Mouse (Mus musculus) myocyte (in vitro differentiated cells): ENCODE measurements around the gene Hist1h1a.

Experiments
- CEBPB ChIP-seq: IDR thresholded peaks from 2 replicates; pipeline ENCODE4 v1.6.1; 2011; ENCODE audit warnings: mild to moderate bottlenecking, moderate library complexity; ENCODE audit not compliant: poor library complexity, insufficient read depth, severe bottlenecking
- E2F4 ChIP-seq: IDR thresholded peaks from one replicate; pipeline ENCODE4 v1.6.1; 2011; ENCODE audit warnings: mild to moderate bottlenecking, control low read depth, moderate library complexity; ENCODE audit not compliant: insufficient read depth
- MAX ChIP-seq: IDR thresholded peaks from one replicate; pipeline ENCODE4 v1.6.1; 2011; ENCODE audit warnings: low read depth, mild to moderate bottlenecking, control low read depth
- MYOD1 ChIP-seq, 3 experiments: IDR thresholded peaks; one replicate each; pipeline ENCODE4 v1.6.1; 2011; ENCODE audit warnings: control low read depth in 2 of 3, low read depth in 2 of 3, mild to moderate bottlenecking in 2 of 3, moderate library complexity in 1 of 3; ENCODE audit not compliant: insufficient read length in 2 of 3, control insufficient read depth in 1 of 3
- MYOG ChIP-seq, 3 experiments: IDR thresholded peaks; one replicate each; pipeline ENCODE4 v1.6.1; 2011; ENCODE audit warnings: control low read depth in 2 of 3, low read depth in 2 of 3, mild to moderate bottlenecking in 2 of 3; ENCODE audit not compliant: insufficient read length in 2 of 3, control insufficient read depth in 1 of 3, insufficient read depth in 1 of 3
- POLR2A ChIP-seq: IDR thresholded peaks from one replicate; pipeline ENCODE4 v1.6.1; 2011; ENCODE audit warnings: low read depth, mild to moderate bottlenecking, control low read depth, moderate library complexity; ENCODE audit not compliant: insufficient read length
- POLR2AphosphoS2 ChIP-seq: IDR thresholded peaks from one replicate; pipeline ENCODE4 v1.6.1; 2011; ENCODE audit warnings: low read depth, control low read depth; ENCODE audit not compliant: insufficient read length
- TCF12 ChIP-seq: IDR thresholded peaks from one replicate; pipeline ENCODE4 v1.6.1; 2011; ENCODE audit warnings: mild to moderate bottlenecking, control low read depth; ENCODE audit not compliant: poor library complexity, insufficient read depth, severe bottlenecking
- USF1 ChIP-seq: IDR thresholded peaks from one replicate; pipeline ENCODE4 v1.6.1; 2011; ENCODE audit warnings: low read depth, mild to moderate bottlenecking, control low read depth, moderate library complexity

DNA sequence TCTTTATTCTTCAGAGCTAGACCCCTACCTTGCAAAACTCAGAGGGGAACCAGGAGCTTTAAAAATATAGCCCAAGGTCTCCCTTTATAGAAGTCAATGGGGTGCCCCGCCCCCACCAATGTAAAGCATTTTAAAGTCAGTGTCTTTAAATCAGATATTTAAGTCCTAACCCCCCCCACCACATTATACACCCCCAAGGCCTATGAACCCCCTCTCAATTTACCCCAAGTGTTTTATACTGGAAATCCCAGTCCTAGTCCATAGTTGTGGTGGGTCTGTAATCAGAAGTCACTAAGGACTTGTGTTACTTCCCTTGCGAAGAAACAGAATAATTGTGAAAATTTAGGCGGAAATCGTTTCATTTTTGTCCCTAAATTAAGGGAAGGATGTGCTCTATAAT, 25.4 kb upstream of the Hist1h1a start:
- TF ChIP-seq MAX (no peak), POLR2A (no peak), USF1 (no peak), POLR2AphosphoS2 (no peak), TCF12 (no peak), E2F4 (no peak), MYOG (IDR thresholded peaks at IDR 0.05; ENCODE audit: control insufficient read depth in 1 of 3, insufficient read depth in 1 of 3, insufficient read length in 2 of 3, low read depth in 2 of 3) (no peak), CEBPB (no peak), MYOD1 (IDR thresholded peaks at IDR 0.05; ENCODE audit: control insufficient read depth in 1 of 3, insufficient read length in 2 of 3, low read depth in 2 of 3) (no peak)
